Mouse (Mus musculus): ENCODE measurements around the gene Atp2b1.

GRCm38 (mm10) chr10:98972359-98972758, 58.2 kb downstream of the Atp2b1 start:
- no peak for TF ChIP-seq CTCF (IDR thresholded peaks at IDR 0.05; ENCODE audit: control insufficient read depth, insufficient read depth, low read length)
- no peak for TF ChIP-seq POLR2A (IDR thresholded peaks at IDR 0.05; ENCODE audit: borderline replicate concordance, control insufficient read depth, low read depth, low read length)

Measured in bone marrow, adult 2 months (tissue).